Mouse (Mus musculus) CH12.LX (cell line): Measurements from ENCODE around the gene Hoxb8.

ENCODE experiments used
- CHD2 ChIP-seq: IDR thresholded peaks from 2 replicates; pipeline ENCODE4 v1.6.1; 2011; ENCODE audit warnings: low read length, improper control_type of control experiment
- E2F4 ChIP-seq: IDR thresholded peaks from 2 replicates; pipeline ENCODE4 v1.6.1; 2011; ENCODE audit warnings: low read depth, low read length, improper control_type of control experiment; ENCODE audit not compliant: insufficient replicate concordance
- EP300 ChIP-seq: IDR thresholded peaks from 2 replicates; pipeline ENCODE4 v1.6.1; 2011; ENCODE audit warnings: low read length, improper control_type of control experiment
- POLR2A ChIP-seq: IDR thresholded peaks from 2 replicates; pipeline ENCODE4 v1.6.1; 2011; ENCODE audit warnings: low read depth, mild to moderate bottlenecking, improper control_type of control experiment, low read length

DNA sequence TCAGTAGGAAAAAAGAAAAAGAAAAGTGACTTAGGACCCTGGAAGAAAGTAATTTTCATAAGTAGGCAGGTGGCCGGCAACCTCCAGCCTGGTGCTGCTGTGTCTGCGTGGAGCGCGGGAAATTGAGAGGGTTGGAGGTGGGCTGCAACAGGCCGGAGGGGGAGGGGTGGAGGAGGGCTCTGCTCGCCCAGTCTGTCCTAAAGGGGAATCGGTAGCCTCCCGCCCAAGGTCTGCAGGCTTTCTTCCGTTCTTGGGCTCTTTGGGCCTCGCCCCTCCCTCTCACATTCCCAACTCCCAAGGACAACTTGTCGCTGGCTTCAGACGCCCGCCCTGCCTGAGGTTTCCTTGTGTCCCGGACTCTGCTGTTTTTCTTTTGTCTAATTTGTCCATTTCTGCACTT lies 30.8 kb upstream of the Hoxb8 start:
- TF ChIP-seq POLR2A (no peak), E2F4 (no peak), CHD2 (no peak), EP300 (no peak)
